In the genomic region with DNA sequence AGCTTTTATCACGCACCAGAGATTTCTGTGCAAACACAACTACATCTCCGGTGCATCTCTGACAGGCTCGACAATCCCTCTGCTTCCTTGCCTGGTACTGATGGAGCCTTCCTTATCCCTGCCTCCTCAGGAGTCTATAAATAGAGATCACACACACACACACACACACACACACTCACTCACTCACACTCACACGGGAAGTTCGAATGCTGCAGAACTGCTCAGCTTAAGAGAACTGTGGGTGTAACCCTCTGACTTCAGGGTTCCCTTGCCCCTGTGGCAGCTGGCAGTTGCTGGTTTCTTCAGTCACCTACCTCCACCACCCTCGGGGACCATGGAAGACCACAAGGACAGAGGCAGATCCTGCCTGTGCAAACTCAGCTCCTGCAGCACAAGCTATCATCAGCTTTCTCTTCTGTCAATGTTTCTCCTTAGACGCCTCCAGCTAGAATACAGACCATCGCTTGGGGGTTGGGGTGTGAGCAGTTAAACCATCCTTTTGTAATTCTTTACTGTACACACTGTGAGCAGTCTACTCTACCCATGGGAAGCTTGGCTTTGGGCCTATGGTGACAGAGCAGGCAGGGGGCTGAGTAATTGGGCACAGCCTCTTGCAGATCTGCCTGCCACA, we compare ENCODE assay signal across 8 mouse cellular contexts.
DNase-seq lines count a peak whose midpoint lies in the region; ATAC-seq and TF ChIP-seq lines count a peak whose summit lies in the region.
"Had no signal": no experiment of that assay in that cellular context is flagged by ENCODE, and none has a peak within 500 bp of the region (broad histone marks: within the 10 kb centered on the region; RNA-seq: fewer than 3 reads in every experiment).

No protein-coding gene starts in this region.

- peaks cover 7% of the 10 kb centered on the region; the same call in 1 of the 2 replicates for H3K4me1 ChIP-seq in lung, embryonic 15.5 days
- peaks cover 33% of the 10 kb centered on the region for H3K4me1 ChIP-seq in forebrain, postnatal 0 days (ENCODE audit: insufficient read depth)
- H3K4me1 ChIP-seq in stomach, postnatal 0 days (replicated peaks; ENCODE audit: control insufficient read depth, insufficient read depth), result no peaks in the 10 kb centered on the region

- ATAC-seq in lung, embryonic 15.5 days (ENCODE audit: borderline replicate concordance, extremely low read depth, low FRiP score, low TSS enrichment), result 0 out of 2 replicates have a peak, but pooled peaks have one; percentile 21
- peak; percentile 76 for ATAC-seq in forebrain, postnatal 0 days
- no peak for ATAC-seq in stomach, postnatal 0 days (ENCODE audit: low FRiP score, low TSS enrichment)

- H3K4me2 ChIP-seq in lung, embryonic 15.5 days, result no peak overlapping the region
- H3K4me2 ChIP-seq in forebrain, postnatal 0 days (ENCODE audit: low read depth), result no peak overlapping the region
- H3K4me2 ChIP-seq in stomach, postnatal 0 days (replicated peaks; ENCODE audit: low read depth), result no peak overlapping the region

- no peak overlapping the region for H3K27ac ChIP-seq in lung, embryonic 15.5 days
- H3K27ac ChIP-seq in forebrain, postnatal 0 days (ENCODE audit: low read depth, low read length), result peak overlapping the region; percentile 63
- 0 out of 2 replicates have a peak overlapping the region, but pooled peaks have one; percentile 2 for H3K27ac ChIP-seq in stomach, postnatal 0 days (replicated peaks)

- TF ChIP-seq EP300 in stomach, postnatal 0 days (optimal IDR thresholded peaks at IDR 0.05), result no peak

- DNase-seq in lung, postnatal 10 days, result no peak
- DNase-seq in forebrain, postnatal 0 days, result peak; percentile 72
- peak; percentile 56 to 69 for DNase-seq in left cerebral cortex, adult 8-10 months (ENCODE audit: low spot score in 2 of 2)
- DNase-seq in stomach, postnatal 0 days (ENCODE audit: low spot score), result no peak
- DNase-seq in urinary bladder, postnatal 4 days (ENCODE audit: low spot score in 2 of 2), result no peak
- no peak for DNase-seq in cerebellum, adult 9-10 months
- DNase-seq: heart, adult 11 months had no signal

- WGBS in lung, embryonic 15.5 days, result 28% methylated on average over 8 of the region's 8 CpGs
- WGBS in forebrain, postnatal 0 days, result 35% methylated on average over 8 of the region's 8 CpGs
- WGBS in stomach, postnatal 0 days, result 33% methylated on average over 8 of the region's 8 CpGs

- no peak overlapping the region for H3K9ac ChIP-seq in lung, embryonic 15.5 days
- 0 out of 2 replicates have a peak overlapping the region, but pooled peaks have one; percentile 18 for H3K9ac ChIP-seq in forebrain, postnatal 0 days
- H3K9ac ChIP-seq in stomach, postnatal 0 days (ENCODE audit: low read length), result no peak overlapping the region

- TF ChIP-seq CTCF in forebrain, postnatal 0 days (IDR thresholded peaks at IDR 0.05; ENCODE audit: low read depth), result no peak
- no peak for TF ChIP-seq CTCF in stomach, postnatal 0 days (IDR thresholded peaks at IDR 0.05; ENCODE audit: low read depth)

- H3K27me3 ChIP-seq in lung, embryonic 15.5 days, result no peaks in the 10 kb centered on the region
- no peaks in the 10 kb centered on the region for H3K27me3 ChIP-seq in forebrain, postnatal 0 days (ENCODE audit: insufficient read depth, low read length)
- H3K27me3 ChIP-seq in stomach, postnatal 0 days (ENCODE audit: control insufficient read depth, insufficient read depth, low read length), result no peaks in the 10 kb centered on the region

- no peaks in the 10 kb centered on the region for H3K9me3 ChIP-seq in lung, embryonic 15.5 days
- no peaks in the 10 kb centered on the region for H3K9me3 ChIP-seq in forebrain, postnatal 0 days (ENCODE audit: low read length)
- H3K9me3 ChIP-seq in stomach, postnatal 0 days (ENCODE audit: control insufficient read depth, low read length), result no peaks in the 10 kb centered on the region

- no peaks in the 10 kb centered on the region for H3K36me3 ChIP-seq in lung, embryonic 15.5 days
- H3K36me3 ChIP-seq in forebrain, postnatal 0 days (ENCODE audit: insufficient read depth), result no peaks in the 10 kb centered on the region
- H3K36me3 ChIP-seq in stomach, postnatal 0 days (ENCODE audit: control insufficient read depth, insufficient read depth, low read length), result no peaks in the 10 kb centered on the region

- no peak overlapping the region for H3K4me3 ChIP-seq in lung, embryonic 15.5 days
- no peak overlapping the region for H3K4me3 ChIP-seq in forebrain, postnatal 0 days (ENCODE audit: low read depth, low read length)
- no peak overlapping the region for H3K4me3 ChIP-seq in stomach, postnatal 0 days (ENCODE audit: low read depth, low read length)

Comparison
In these comparisons a context has a peak if more than half of its experiments do, and no peak if none do; other contexts are left out.
1. DNase-seq: peak in forebrain, postnatal 0 days (single experiment) and left cerebral cortex, adult 8-10 months (2 of 2); none in lung, postnatal 10 days (single experiment), stomach, postnatal 0 days (single experiment), urinary bladder, postnatal 4 days (0 of 2) and cerebellum, adult 9-10 months (single experiment).